ENCODE assay signal across 14 mouse cellular contexts in genomic region chr16:34159576-34159975, GRCm38 (mm10).
DNase-seq lines count a peak whose midpoint lies in the region; ATAC-seq lines count a peak whose summit lies in the region.
"Had no signal": no experiment of that assay in that cellular context is flagged by ENCODE, and none has a peak within 500 bp of the region (broad histone marks: within the 10 kb centered on the region; RNA-seq: fewer than 3 reads in every experiment).

No protein-coding gene starts in this region.

- peak; percentile 44 for DNase-seq in adrenal gland, postnatal 10 days
- no peak for DNase-seq in adrenal gland, postnatal 25 days
- peak; percentile 17 for DNase-seq in heart, postnatal 4 days
- DNase-seq in heart, embryonic 10.5 days (ENCODE audit: low spot score): no peak
- peak; percentile 38 for DNase-seq in 3T3-L1 (ENCODE audit: low read depth, low spot score)
- peak; percentile 75 for DNase-seq in kidney, postnatal 14 days
- no peak for DNase-seq in B cell, adult 2 months
- DNase-seq: forebrain, postnatal 0 days; thymus, adult 2 months had no signal

- no peaks in the 10 kb centered on the region for H3K27me3 ChIP-seq in heart, embryonic 10.5 days (ENCODE audit: insufficient read depth, poor library complexity, severe bottlenecking)
- H3K27me3 ChIP-seq: embryonic facial prominence, embryonic 12.5 days; hindbrain, embryonic 15.5 days; liver, embryonic 15.5 days; midbrain, embryonic 15.5 days had no signal

- ATAC-seq in activated CD4-positive, CD25-positive, alpha-beta regulatory T cell, adult 4 months: no peak
- ATAC-seq: forebrain, postnatal 0 days; midbrain, embryonic 15.5 days had no signal

- no peak overlapping the region for H3K27ac ChIP-seq in heart, embryonic 10.5 days
- H3K27ac ChIP-seq: embryonic facial prominence, embryonic 12.5 days; hindbrain, embryonic 15.5 days; liver, embryonic 15.5 days; midbrain, embryonic 15.5 days had no signal

- 0 out of 2 replicates have a peak, but pooled peaks cover 2% of the 10 kb centered on the region for H3K36me3 ChIP-seq in heart, embryonic 10.5 days
- H3K36me3 ChIP-seq: liver, embryonic 15.5 days; midbrain, embryonic 15.5 days had no signal

- no peak overlapping the region for H3K4me3 ChIP-seq in heart, embryonic 10.5 days
- H3K4me3 ChIP-seq: embryonic facial prominence, embryonic 12.5 days; hindbrain, embryonic 15.5 days; liver, embryonic 15.5 days; midbrain, embryonic 15.5 days had no signal

- WGBS in heart, embryonic 10.5 days: 75% methylated on average over 3 of the region's 3 CpGs

- H3K4me1 ChIP-seq in heart, embryonic 10.5 days: 0 out of 2 replicates have a peak, but pooled peaks cover 4% of the 10 kb centered on the region
- H3K4me1 ChIP-seq: embryonic facial prominence, embryonic 12.5 days; hindbrain, embryonic 15.5 days; liver, embryonic 15.5 days; midbrain, embryonic 15.5 days had no signal

- no peaks in the 10 kb centered on the region for H3K9me3 ChIP-seq in heart, embryonic 10.5 days
- H3K9me3 ChIP-seq: embryonic facial prominence, embryonic 12.5 days; hindbrain, embryonic 15.5 days; liver, embryonic 15.5 days; midbrain, embryonic 15.5 days had no signal

Comparison
In these comparisons a context has a peak if more than half of its experiments do, and no peak if none do; other contexts are left out.
1. DNase-seq: peak in adrenal gland, postnatal 10 days (single experiment), heart, postnatal 4 days (single experiment), 3T3-L1 (single experiment) and kidney, postnatal 14 days (single experiment); none in adrenal gland, postnatal 25 days (single experiment), heart, embryonic 10.5 days (single experiment) and B cell, adult 2 months (0 of 2).